Mouse (Mus musculus) megakaryocyte, embryonic 14.5 days (primary cell): ENCODE results near the gene Gm20388.

Experiments
- FLI1 ChIP-seq: IDR thresholded peaks from 2 replicates; pipeline ENCODE4 v1.6.1; 2012; ENCODE audit warnings: low read length, inconsistent platforms, mixed read lengths
- GATA1 ChIP-seq: IDR thresholded peaks from 3 replicates; pipeline ENCODE4 v1.6.1; 2012; ENCODE audit warnings: mixed read lengths, low read length, inconsistent platforms, borderline replicate concordance

- TF ChIP-seq GATA1 (no peak), FLI1 (no peak)
Measured at GRCm38 (mm10) chr8:122295389-122295788, 2384.7 kb downstream of the Gm20388 start.
